Mouse (Mus musculus) liver, postnatal 0 days (tissue): ENCODE data around the gene Soga3. TPM values are rescaled to one million over a fixed set of nuclear protein-coding genes. Genes with fewer than 3 reads are reported as not detected.

Source experiments
- ATAC-seq: fragments of 200-750 bp; cut with Nextera tagmentation; 2 replicates; pipeline ENCODE4 v1.8.0; 2017; ENCODE audit warnings: mild to moderate bottlenecking, moderate library complexity
- DNase-seq: peaks from one replicate; pipeline ENCODE4 v3.0.0-alpha.2; 2016
- H3K27ac ChIP-seq: fragments of 300-500 bp; sonication (generic); 2 replicates; pipeline ENCODE4 v1.5.1; 2014; ENCODE audit warnings: antibody characterized with exemption, moderate library complexity, mild to moderate bottlenecking, low read depth
- H3K27me3 ChIP-seq: fragments of 300-500 bp; sonication (generic); 2 replicates; pipeline ENCODE4 v1.6.1; 2014; ENCODE audit warnings: low read length, control low read depth, mixed read lengths; ENCODE audit not compliant: insufficient read depth
- H3K36me3 ChIP-seq: fragments of 300-500 bp; sonication (generic); replicated peaks from 2 replicates; pipeline ENCODE4 v1.6.1; 2014; ENCODE audit warnings: mild to moderate bottlenecking, control low read depth, low read length, moderate library complexity, mixed read lengths; ENCODE audit not compliant: insufficient read depth
- H3K4me1 ChIP-seq: fragments of 300-500 bp; sonication (generic); 2 replicates; pipeline ENCODE4 v1.6.1; 2014; ENCODE audit warnings: antibody characterized with exemption, mild to moderate bottlenecking, control low read depth; ENCODE audit not compliant: insufficient read depth
- H3K4me2 ChIP-seq: fragments of 300-500 bp; sonication (generic); 2 replicates; pipeline ENCODE4 v1.6.1; 2014; ENCODE audit warnings: low read depth, mild to moderate bottlenecking, low read length, moderate library complexity, mixed read lengths
- H3K4me3 ChIP-seq: fragments of 300-500 bp; sonication (generic); 2 replicates; pipeline ENCODE4 v1.5.1; 2014; ENCODE audit warnings: low read depth, low read length
- H3K9ac ChIP-seq: fragments of 300-500 bp; sonication (generic); replicated peaks from 2 replicates; pipeline ENCODE4 v1.6.1; 2014; ENCODE audit warnings: mild to moderate bottlenecking, moderate library complexity
- H3K9me3 ChIP-seq: fragments of 300-500 bp; sonication (generic); 2 replicates; pipeline ENCODE4 v1.6.1; 2016; ENCODE audit warnings: mild to moderate bottlenecking, control low read depth, low read length, mixed read lengths
- CTCF ChIP-seq: sonication (generic); IDR thresholded peaks from 2 replicates; pipeline ENCODE4 v1.5.1; 2016; ENCODE audit warnings: antibody characterized with exemption, low read depth
- EP300 ChIP-seq: IDR thresholded peaks from 2 replicates; pipeline ENCODE4 v1.6.1; 2016; ENCODE audit warnings: antibody characterized with exemption, low read depth, mild to moderate bottlenecking
- WGBS: fragments of 180-500 bp; shearing (Covaris S2); extraction: QIAGEN DNeasy Blood & Tissue Kit; methylation state at CpG from one replicate; pipeline ENCODE4 v1.1.7; 2014; ENCODE audit not compliant: insufficient replicate concordance; 5-methylcytosine and 5-hydroxymethylcytosine counted together
- polyA plus RNA-seq: library from polyadenylated mRNA; unstranded; fragments of >200 nt; fragmentation: Nextera tagmentation; extraction: Ambion mirVana; gene quantifications from 2 replicates; pipeline ENCODE4 v1.2.1, GENCODE M21; 2015

The Soga3 gene
- not detected in 2 replicates for polyA plus RNA-seq

- TF ChIP-seq EP300, result no peak
- no peak for TF ChIP-seq CTCF
- Histone ChIP-seq H3K4me2 (no peak within 1 kb of the TSS), H3K4me1 (peaks cover 10% of the 10 kb centered on the region)
These were observed at the start of gene Soga3 for GRCm38 (mm10) chr10:29143566-29144335. Gene Soga3, plus strand, starts transcription at chr10:29143839.

GRCm38 (mm10) chr10:29106962-29107361 is 36.7 kb upstream of the Soga3 start:
- no peak for ATAC-seq
- TF ChIP-seq CTCF, result peak; percentile 62
- TF ChIP-seq EP300, result no peak
- Histone ChIP-seq H3K9me3 (no peaks in the 10 kb centered on the region), H3K4me1 (no peaks in the 10 kb centered on the region), H3K9ac (no peak overlapping the region), H3K27ac (no peak overlapping the region), H3K36me3 (no peaks in the 10 kb centered on the region), H3K4me2 (no peak overlapping the region), H3K27me3 (no peaks in the 10 kb centered on the region), H3K4me3 (no peak overlapping the region)
- 12% methylated on average over 4 of the region's 4 CpGs for WGBS
- DNase-seq, result no peak

More at GRCm38 (mm10) chr10:29143566-29144335, at the start of gene Soga3:
- no peak within 1 kb of the TSS for H3K27ac ChIP-seq
- no peak within 1 kb of the TSS for H3K4me3 ChIP-seq
- ATAC-seq (no peak), DNase-seq (no peak)
- no peak within 1 kb of the TSS for H3K9ac ChIP-seq
- H3K27me3 ChIP-seq, result peaks cover 49% of the 10 kb centered on the region
- WGBS, result 3% methylated on average over 34 of the region's 34 CpGs
- no peaks in the 10 kb centered on the region for H3K36me3 ChIP-seq
- no peaks in the 10 kb centered on the region for H3K9me3 ChIP-seq

GRCm38 (mm10) chr10:29142556-29143105 is 1.0 kb upstream of the Soga3 start:
- Histone ChIP-seq H3K9ac (no peak overlapping the region), H3K4me3 (no peak overlapping the region), H3K36me3 (no peaks in the 10 kb centered on the region), H3K27me3 (peaks cover 39% of the 10 kb centered on the region), H3K4me1 (peaks cover 10% of the 10 kb centered on the region), H3K4me2 (no peak overlapping the region), H3K27ac (no peak overlapping the region), H3K9me3 (no peaks in the 10 kb centered on the region)
- TF ChIP-seq CTCF, result no peak
- TF ChIP-seq EP300, result no peak
- 24% methylated on average over 7 of the region's 7 CpGs for WGBS
- no peak for DNase-seq
- ATAC-seq, result no peak

- WGBS, result 17% methylated on average over 7 of the region's 12 CpGs
- H3K4me1 ChIP-seq, result peaks cover 10% of the 10 kb centered on the region
- no peak overlapping the region for H3K9ac ChIP-seq
- DNase-seq (no peak), ATAC-seq (no peak)
- H3K36me3 ChIP-seq, result no peaks in the 10 kb centered on the region
- H3K4me2 ChIP-seq, result no peak overlapping the region
- no peak overlapping the region for H3K27ac ChIP-seq
- no peak overlapping the region for H3K4me3 ChIP-seq
- TF ChIP-seq EP300 (no peak), CTCF (no peak)
- no peaks in the 10 kb centered on the region for H3K9me3 ChIP-seq
- H3K27me3 ChIP-seq, result peaks cover 49% of the 10 kb centered on the region
These were observed 1.2 kb downstream of the Soga3 start for GRCm38 (mm10) chr10:29144612-29145405.

GRCm38 (mm10) chr10:29146198-29146857 is 2.7 kb downstream of the Soga3 start:
- TF ChIP-seq CTCF (no peak), EP300 (no peak)
- H3K27ac ChIP-seq, result no peak overlapping the region
- WGBS, result 1% methylated on average over 21 of the region's 22 CpGs
- peaks cover 49% of the 10 kb centered on the region for H3K27me3 ChIP-seq
- no peak for DNase-seq
- H3K9me3 ChIP-seq, result no peaks in the 10 kb centered on the region
- no peaks in the 10 kb centered on the region for H3K36me3 ChIP-seq
- peak overlapping the region; percentile 47 for H3K4me3 ChIP-seq
- no peak overlapping the region for H3K9ac ChIP-seq
- peak overlapping the region; percentile 72 for H3K4me2 ChIP-seq
- peaks cover 10% of the 10 kb centered on the region for H3K4me1 ChIP-seq
- no peak for ATAC-seq
